Mouse (Mus musculus) olfactory bulb, adult 2 months (tissue): Measurements from ENCODE around the gene Thada.

Experiments used
- CTCF ChIP-seq: fragments of 200-500 bp; IDR thresholded peaks from 2 replicates; pipeline ENCODE4 v1.5.1; 2012; ENCODE audit warnings: low read depth, mild to moderate bottlenecking, low read length, moderate library complexity; ENCODE audit not compliant: insufficient read depth
- POLR2A ChIP-seq: fragments of 200-500 bp; IDR thresholded peaks from 2 replicates; pipeline ENCODE4 v1.6.1; 2012; ENCODE audit warnings: mild to moderate bottlenecking, low read depth, low read length, moderate library complexity; ENCODE audit not compliant: insufficient read depth

GRCm38 (mm10) chr17:84226231-84226630, 239.8 kb downstream of the Thada start:
- TF ChIP-seq POLR2A (no peak), CTCF (no peak)
